Mouse (Mus musculus) forebrain, embryonic 16.5 days (tissue): ENCODE data around the gene Banf2. TPM values are rescaled to one million over a fixed set of nuclear protein-coding genes. Genes with fewer than 3 reads are reported as not detected.

Source experiments
- ATAC-seq: fragments of 200-750 bp; cut with Nextera tagmentation; 2 replicates; pipeline ENCODE4 v1.8.0; 2017; ENCODE audit warnings: mild to moderate bottlenecking, moderate library complexity
- H3K27ac ChIP-seq: fragments of 300-500 bp; sonication (generic); 2 replicates; pipeline ENCODE4 v1.5.1; 2014; ENCODE audit warnings: low read length, control low read depth
- H3K27me3 ChIP-seq: fragments of 300-500 bp; sonication (generic); replicated peaks from 2 replicates; pipeline ENCODE4 v1.6.1; 2014; ENCODE audit warnings: low read length; ENCODE audit not compliant: control insufficient read depth, insufficient read depth
- H3K36me3 ChIP-seq: fragments of 300-500 bp; sonication (generic); 2 replicates; pipeline ENCODE4 v1.6.1; 2014; ENCODE audit not compliant: control insufficient read depth, insufficient read depth
- H3K4me1 ChIP-seq: fragments of 300-500 bp; sonication (generic); replicated peaks from 2 replicates; pipeline ENCODE4 v1.6.1; 2014; ENCODE audit warnings: low read length; ENCODE audit not compliant: control insufficient read depth, insufficient read depth
- H3K4me2 ChIP-seq: fragments of 300-500 bp; sonication (generic); 2 replicates; pipeline ENCODE4 v1.6.1; 2014; ENCODE audit warnings: mild to moderate bottlenecking, low read length, control low read depth
- H3K4me3 ChIP-seq: fragments of 300-500 bp; sonication (generic); replicated peaks from 2 replicates; pipeline ENCODE4 v1.5.1; 2014; ENCODE audit warnings: mild to moderate bottlenecking, low read length, control low read depth
- H3K9ac ChIP-seq: fragments of 300-500 bp; sonication (generic); replicated peaks from 2 replicates; pipeline ENCODE4 v1.6.1; 2014; ENCODE audit warnings: low read depth, low read length, control low read depth
- H3K9me3 ChIP-seq: fragments of 300-500 bp; sonication (generic); 2 replicates; pipeline ENCODE4 v1.6.1; 2016; ENCODE audit warnings: low read length; ENCODE audit not compliant: control insufficient read depth
- WGBS: fragments of 180-500 bp; shearing (Covaris S2); extraction: QIAGEN DNeasy Blood & Tissue Kit; methylation state at CpG from one replicate; pipeline ENCODE4 v1.1.7; 2014; 5-methylcytosine and 5-hydroxymethylcytosine counted together
- polyA plus RNA-seq: library from polyadenylated mRNA; unstranded; fragments of >200 nt; fragmentation: Nextera tagmentation; extraction: Ambion mirVana; gene quantifications from 2 replicates; pipeline ENCODE4 v1.2.1, GENCODE M21; 2015

Gene Banf2
- polyA plus RNA-seq, 1 experiment from 2014 or later: not detected

DNA sequence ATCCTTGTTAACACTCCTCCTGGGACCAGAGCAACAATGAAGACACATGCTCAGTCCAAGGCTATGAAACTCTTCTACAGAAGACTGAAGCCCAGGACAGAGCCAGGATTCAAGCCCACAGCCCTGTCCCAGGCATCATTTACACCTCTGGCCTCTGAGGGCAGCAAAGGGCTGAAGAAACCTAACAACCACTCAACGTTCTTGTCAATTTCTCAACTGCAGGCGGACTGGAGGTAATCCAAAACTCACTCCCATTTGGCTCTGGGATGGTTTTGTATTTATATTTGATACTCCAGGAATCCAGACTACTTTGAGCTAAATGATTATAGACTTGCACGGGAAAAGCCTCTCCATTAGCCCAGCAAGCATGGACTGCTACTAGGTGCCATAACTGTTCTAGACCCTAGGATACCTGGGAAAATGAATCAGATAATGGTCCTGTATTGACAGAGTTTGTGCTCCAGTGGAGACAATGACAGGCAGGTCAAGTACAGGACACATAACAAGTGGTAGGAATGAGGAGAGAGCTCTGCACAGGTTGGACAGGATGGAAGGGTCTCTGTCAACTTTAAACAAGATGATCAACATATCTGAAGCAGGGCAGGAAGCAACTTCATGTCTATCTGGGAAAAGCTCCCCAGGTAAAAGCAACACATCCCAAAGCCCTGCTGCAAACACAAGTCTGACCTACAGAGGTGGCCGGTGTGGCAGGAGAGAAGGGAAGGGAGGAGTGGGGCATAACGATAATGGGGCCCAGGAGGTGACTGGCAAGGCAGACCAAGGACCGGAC is 27.5 kb upstream of the Banf2 start:
- ATAC-seq: no peak
- H3K36me3 ChIP-seq: no peaks in the 10 kb centered on the region
- H3K4me3 ChIP-seq: no peak overlapping the region
- WGBS: 82% methylated on average over 6 of the region's 6 CpGs
- H3K4me1 ChIP-seq: peaks cover 11% of the 10 kb centered on the region
- H3K9me3 ChIP-seq: no peaks in the 10 kb centered on the region
- H3K4me2 ChIP-seq: no peak overlapping the region
- no peak overlapping the region for H3K27ac ChIP-seq
- H3K9ac ChIP-seq: no peak overlapping the region
- H3K27me3 ChIP-seq: no peaks in the 10 kb centered on the region

DNA sequence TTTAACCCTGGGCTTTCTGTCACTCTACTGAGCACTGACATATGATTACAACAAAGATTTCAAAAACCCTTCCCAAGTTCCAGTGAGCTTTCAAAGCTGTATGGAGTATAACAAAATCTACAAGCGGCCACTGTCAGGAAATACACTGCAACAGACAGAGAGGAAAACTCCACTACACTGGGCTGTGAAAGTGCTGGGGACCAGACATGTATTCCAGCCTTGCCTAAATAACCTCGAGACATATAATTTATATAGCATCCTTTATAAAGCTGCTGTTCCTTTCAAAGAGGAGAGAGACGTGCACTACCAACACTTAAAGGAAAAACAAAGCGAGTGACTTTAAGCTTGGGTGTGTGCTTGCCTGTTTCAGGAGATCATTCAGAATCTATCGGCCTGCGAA is 26.2 kb upstream of the Banf2 start:
- no peaks in the 10 kb centered on the region for H3K36me3 ChIP-seq
- H3K4me1 ChIP-seq: peaks cover 13% of the 10 kb centered on the region
- 93% methylated on average over 6 of the region's 6 CpGs for WGBS
- H3K9ac ChIP-seq: no peak overlapping the region
- no peaks in the 10 kb centered on the region for H3K27me3 ChIP-seq
- no peaks in the 10 kb centered on the region for H3K9me3 ChIP-seq
- H3K4me3 ChIP-seq: no peak overlapping the region
- no peak overlapping the region for H3K4me2 ChIP-seq
- H3K27ac ChIP-seq: no peak overlapping the region
- ATAC-seq: no peak

DNA sequence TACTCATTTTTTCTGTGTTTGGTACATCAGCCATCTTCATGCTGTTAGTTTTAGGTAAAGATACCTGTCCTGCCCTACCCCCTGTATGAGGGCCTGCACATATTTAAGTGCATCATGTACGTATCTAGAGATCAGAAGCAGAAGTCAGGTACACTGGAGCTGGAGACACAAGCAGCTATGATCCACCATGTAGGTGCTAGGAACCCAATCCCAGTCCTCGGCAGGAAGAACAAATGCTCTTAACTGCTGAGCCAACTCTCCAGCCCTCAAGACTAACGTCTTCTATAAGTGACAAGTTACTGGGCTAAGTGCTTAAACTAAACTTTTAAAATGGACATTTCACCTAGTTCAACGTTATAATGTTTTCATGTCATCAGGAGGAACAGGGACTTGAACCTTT is 25.6 kb upstream of the Banf2 start:
- H3K27ac ChIP-seq: no peak overlapping the region
- H3K4me3 ChIP-seq: no peak overlapping the region
- H3K27me3 ChIP-seq: no peaks in the 10 kb centered on the region
- 94% methylated on average over 4 of the region's 4 CpGs for WGBS
- no peak overlapping the region for H3K9ac ChIP-seq
- no peak for ATAC-seq
- H3K4me1 ChIP-seq: peaks cover 13% of the 10 kb centered on the region
- no peaks in the 10 kb centered on the region for H3K36me3 ChIP-seq
- H3K4me2 ChIP-seq: no peak overlapping the region
- no peaks in the 10 kb centered on the region for H3K9me3 ChIP-seq

DNA sequence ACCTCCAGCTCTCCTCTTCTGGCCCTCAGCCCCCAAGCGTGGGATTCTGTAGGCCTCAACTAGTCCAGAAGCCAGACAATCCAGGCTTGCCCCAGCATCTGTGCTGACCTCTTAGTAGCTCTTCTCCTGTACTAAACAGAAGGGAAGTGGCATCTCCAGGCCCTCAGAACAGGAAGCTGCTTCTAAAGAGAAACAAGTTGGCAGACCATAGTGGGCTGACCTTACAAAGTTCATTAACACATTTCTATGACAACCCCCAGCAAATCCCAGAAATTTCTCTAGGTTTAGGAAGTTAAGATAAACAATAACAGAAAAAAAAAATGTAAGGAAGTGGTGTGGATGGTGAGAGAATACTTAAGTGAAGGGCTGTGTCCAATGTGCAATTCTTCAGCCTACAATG is 23.8 kb upstream of the Banf2 start:
- Histone ChIP-seq H3K9ac (no peak overlapping the region), H3K9me3 (no peaks in the 10 kb centered on the region), H3K27ac (no peak overlapping the region), H3K4me1 (peaks cover 11% of the 10 kb centered on the region), H3K4me2 (no peak overlapping the region), H3K36me3 (no peaks in the 10 kb centered on the region), H3K4me3 (no peak overlapping the region), H3K27me3 (no peaks in the 10 kb centered on the region; the same call in 1 of the 2 replicates)
- 91% methylated on average over 1 of the region's 1 CpGs for WGBS
- no peak for ATAC-seq

DNA sequence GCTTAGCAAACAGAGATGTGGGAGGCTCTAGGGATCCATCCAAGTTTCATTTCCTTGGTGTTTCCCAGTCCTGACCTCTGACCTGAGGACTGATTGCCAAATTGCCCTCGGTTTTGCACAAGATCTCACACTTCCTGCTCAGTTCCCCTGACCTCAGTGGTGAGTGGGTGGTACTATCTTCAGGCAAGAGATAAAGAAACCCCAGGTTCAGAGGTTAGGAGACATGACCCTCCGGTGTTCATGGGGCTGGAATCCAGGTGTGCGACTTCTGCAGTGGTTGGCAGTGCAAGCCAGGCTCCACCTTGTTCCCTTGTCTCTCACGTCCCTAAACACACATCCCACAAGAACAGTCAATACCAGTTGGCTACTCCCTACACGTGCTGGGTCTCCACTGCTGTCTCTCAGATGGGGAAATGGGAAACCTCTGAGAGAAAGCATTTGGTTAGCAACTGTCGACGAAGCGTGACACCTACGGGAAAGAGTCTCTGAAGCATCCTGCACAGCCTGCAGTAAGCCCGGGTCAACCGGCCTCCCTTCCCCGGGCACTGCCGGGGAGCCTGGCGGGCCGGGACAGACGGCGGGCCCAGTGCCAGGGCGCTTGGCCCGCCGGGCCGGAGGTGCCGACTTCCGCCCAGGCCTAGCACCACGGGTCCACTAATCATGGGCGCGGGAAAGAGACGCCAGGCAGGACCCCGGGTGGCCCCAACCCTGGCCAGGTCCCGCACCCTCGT is 23.1 kb upstream of the Banf2 start:
- no peaks in the 10 kb centered on the region for H3K9me3 ChIP-seq
- no peak for ATAC-seq
- peak overlapping the region; percentile 71 for H3K4me2 ChIP-seq
- WGBS: 4% methylated on average over 30 of the region's 30 CpGs
- H3K36me3 ChIP-seq: no peaks in the 10 kb centered on the region
- H3K4me3 ChIP-seq: peak overlapping the region; percentile 91
- H3K9ac ChIP-seq: peak overlapping the region; percentile 40; the same call in 1 of the 2 replicates
- H3K27ac ChIP-seq: no peak overlapping the region
- peaks cover 11% of the 10 kb centered on the region for H3K4me1 ChIP-seq
- H3K27me3 ChIP-seq: no peaks in the 10 kb centered on the region; the same call in 1 of the 2 replicates

DNA sequence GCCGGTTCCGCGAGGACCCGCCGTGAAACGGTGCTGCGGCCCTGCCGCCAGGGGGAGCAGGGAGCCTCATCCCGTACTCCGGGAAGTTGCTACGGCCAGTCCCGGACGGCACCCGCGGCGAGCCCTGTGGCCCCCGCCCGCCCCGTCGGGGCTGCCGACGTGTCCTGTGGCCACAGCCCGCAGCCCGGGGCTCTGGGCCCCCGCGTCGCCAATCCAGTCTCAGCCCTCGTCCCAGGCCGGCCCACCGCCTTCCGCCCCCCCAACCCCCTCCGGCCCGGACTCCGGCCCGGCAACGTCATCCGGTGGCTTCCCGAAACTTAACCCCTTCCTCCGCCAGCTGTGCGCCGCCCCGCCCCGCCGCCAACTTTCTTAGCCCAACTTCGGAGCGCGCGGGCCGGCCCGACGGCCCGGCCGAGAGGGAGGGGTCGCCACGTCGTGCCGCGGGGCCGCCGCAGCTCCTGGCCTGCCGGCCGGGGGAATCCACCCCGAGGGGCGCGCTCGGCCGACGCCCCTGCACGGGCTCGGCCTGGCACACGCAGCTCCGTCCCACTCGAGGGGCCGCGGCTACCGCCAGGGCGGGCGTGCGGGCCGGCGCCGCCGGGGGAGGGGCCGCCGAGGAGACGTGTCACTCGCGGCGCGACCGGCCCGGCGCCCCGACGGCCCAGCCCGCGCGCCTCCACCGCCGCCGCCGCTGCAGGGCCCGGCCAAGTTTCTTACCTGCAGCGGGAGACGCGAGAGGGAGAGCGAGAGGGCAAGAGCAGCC is 22.4 kb upstream of the Banf2 start:
- under 1% methylated on average over 67 of the region's 107 CpGs for WGBS
- peak overlapping the region; percentile 91 for H3K4me3 ChIP-seq
- peak; percentile 13; the same call in 1 of the 2 replicates for ATAC-seq
- H3K4me1 ChIP-seq: peaks cover 11% of the 10 kb centered on the region
- H3K4me2 ChIP-seq: peak overlapping the region; percentile 71
- H3K27ac ChIP-seq: peak overlapping the region; percentile 80
- no peaks in the 10 kb centered on the region for H3K36me3 ChIP-seq
- peak overlapping the region; percentile 76 for H3K9ac ChIP-seq
- no peaks in the 10 kb centered on the region for H3K9me3 ChIP-seq
- H3K27me3 ChIP-seq: no peaks in the 10 kb centered on the region; the same call in 1 of the 2 replicates

DNA sequence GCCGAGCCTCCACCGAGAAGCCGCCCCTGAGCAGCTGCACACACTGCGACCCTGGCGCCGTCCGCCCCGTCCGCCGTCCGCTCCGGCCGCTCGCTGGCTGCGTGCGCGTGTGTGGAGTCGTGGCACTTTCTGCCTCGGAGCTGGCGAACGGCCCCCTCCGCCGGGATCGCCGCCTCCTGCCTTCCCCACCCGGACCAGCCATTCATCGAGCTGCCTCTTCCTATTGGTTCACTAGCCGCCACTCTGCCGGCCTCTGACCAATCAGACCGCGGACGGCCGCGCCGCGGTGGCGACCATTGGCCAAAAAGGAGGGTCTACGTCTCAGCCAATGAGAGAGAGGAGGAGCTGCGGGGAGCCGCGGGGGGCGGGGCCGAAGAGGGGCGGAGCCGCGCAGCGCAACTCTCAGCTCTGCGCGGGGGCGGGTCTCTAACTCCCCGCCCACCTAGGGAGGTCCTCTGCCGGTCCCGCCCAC is 21.7 kb upstream of the Banf2 start, which contains the start of gene Rrbp1:
Rrbp1 (minus strand) TSS at position 184 of the 472 bp plus-strand sequence.
- Histone ChIP-seq H3K36me3 (no peaks in the 10 kb centered on the region), H3K27me3 (no peaks in the 10 kb centered on the region; the same call in 1 of the 2 replicates), H3K9me3 (no peaks in the 10 kb centered on the region), H3K9ac (peak within 1 kb of the TSS; percentile 76), H3K4me2 (peak within 1 kb of the TSS; percentile 71), H3K4me1 (peaks cover 11% of the 10 kb centered on the region), H3K4me3 (peak within 1 kb of the TSS; percentile 91), H3K27ac (peak within 1 kb of the TSS; percentile 80)
- peak; percentile 99 for ATAC-seq
- under 1% methylated on average over 47 of the region's 53 CpGs for WGBS

DNA sequence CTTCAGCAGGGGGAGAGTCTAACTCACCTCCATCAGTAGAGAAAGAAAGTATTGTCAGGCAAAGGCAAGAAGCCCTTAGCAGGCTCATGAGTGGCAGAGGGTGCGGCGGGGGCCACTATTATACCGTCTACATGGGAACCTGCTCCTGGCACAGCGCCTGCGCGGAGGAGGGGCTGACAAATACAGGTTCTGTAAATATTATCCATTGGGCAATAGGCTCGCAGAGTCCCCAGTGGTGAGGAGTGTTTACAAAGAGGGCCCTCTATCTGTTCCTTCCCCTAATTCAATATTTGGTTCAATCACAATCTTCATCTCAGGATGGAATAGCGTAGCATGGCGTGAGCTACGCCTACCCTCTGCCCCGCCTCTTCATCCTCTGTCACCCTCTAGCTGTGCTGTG is 18.8 kb upstream of the Banf2 start:
- H3K27ac ChIP-seq: no peak overlapping the region
- no peak overlapping the region for H3K4me2 ChIP-seq
- no peaks in the 10 kb centered on the region for H3K36me3 ChIP-seq
- H3K27me3 ChIP-seq: no peaks in the 10 kb centered on the region; the same call in 1 of the 2 replicates
- H3K9ac ChIP-seq: no peak overlapping the region
- 85% methylated on average over 11 of the region's 11 CpGs for WGBS
- H3K9me3 ChIP-seq: no peaks in the 10 kb centered on the region
- no peak for ATAC-seq
- peaks cover 11% of the 10 kb centered on the region for H3K4me1 ChIP-seq
- no peak overlapping the region for H3K4me3 ChIP-seq

DNA sequence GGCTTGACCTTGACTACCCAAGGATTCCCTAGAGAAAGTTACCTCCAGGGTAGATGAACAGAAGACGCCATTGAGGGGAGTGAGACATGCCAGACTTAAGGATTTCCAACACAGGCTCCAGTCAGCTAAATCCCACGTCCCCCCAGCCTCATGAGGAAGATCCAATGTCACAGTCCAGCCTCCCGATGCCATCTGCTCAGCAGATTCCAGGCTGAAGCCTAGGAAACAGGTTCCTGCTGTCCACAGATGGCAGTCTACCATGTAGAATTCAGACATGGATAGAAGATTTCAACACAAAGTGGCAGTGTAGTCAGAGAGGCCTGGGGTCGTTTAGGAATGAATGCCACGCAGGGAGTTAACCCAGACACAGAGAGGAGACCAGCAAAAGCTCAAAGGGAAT is 18.4 kb upstream of the Banf2 start:
- ATAC-seq: no peak
- H3K4me1 ChIP-seq: peaks cover 11% of the 10 kb centered on the region
- no peaks in the 10 kb centered on the region for H3K9me3 ChIP-seq
- no peak overlapping the region for H3K4me3 ChIP-seq
- 58% methylated on average over 5 of the region's 5 CpGs for WGBS
- no peaks in the 10 kb centered on the region; the same call in 1 of the 2 replicates for H3K27me3 ChIP-seq
- no peak overlapping the region for H3K4me2 ChIP-seq
- no peak overlapping the region for H3K27ac ChIP-seq
- no peaks in the 10 kb centered on the region for H3K36me3 ChIP-seq
- H3K9ac ChIP-seq: no peak overlapping the region
